Mouse (Mus musculus): ENCODE measurements around the gene 4931423N10Rik. TPM values are rescaled to one million over a fixed set of nuclear protein-coding genes. Genes with fewer than 3 reads are reported as not detected.

The 4931423N10Rik gene
- polyA plus RNA-seq (2015; fragmentation: Nextera tagmentation; extraction: Ambion mirVana): 0.15 and 0.24 TPM in 2 replicates

DNA sequence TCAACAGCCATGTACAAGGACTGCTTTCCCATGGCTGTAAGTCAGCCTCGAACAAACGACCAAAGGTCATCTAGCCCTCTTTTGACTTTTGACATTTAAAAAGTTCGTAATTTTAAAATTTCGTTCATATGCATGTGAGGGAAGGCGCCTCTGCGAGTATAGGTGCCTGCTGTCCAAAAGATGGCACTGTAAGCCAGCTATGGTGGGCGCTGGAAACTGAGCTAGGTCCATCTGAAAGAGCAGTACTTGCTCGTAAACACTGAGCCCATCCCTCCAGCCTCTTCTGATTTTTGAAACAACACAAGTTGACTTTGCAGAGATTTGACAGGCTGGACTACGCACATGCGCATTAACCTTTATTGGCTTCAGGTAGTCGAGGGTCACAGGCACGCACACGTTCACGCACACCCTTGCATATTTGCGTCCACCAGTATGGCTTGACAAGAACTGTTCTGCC is at the start of gene 4931423N10Rik:
4931423N10Rik (plus strand) TSS at position 407 of the 457 bp plus-strand sequence.

Other genes starting within 250 kb of the 4931423N10Rik start
- gene Abi1, start 167.2 kb upstream of the 4931423N10Rik start, polyA plus RNA-seq (2015; fragmentation: Nextera tagmentation; extraction: Ambion mirVana): 56.7 and 60.5 TPM in 2 replicates
- gene Acbd5, start 139.3 kb upstream of the 4931423N10Rik start, polyA plus RNA-seq (2015; fragmentation: Nextera tagmentation; extraction: Ambion mirVana): 57.2 and 59.7 TPM in 2 replicates
- 1.8 and 2.7 TPM in 2 replicates for gene Mastl, start 51.5 kb upstream of the 4931423N10Rik start, polyA plus RNA-seq (2015; fragmentation: Nextera tagmentation; extraction: Ambion mirVana)
- 47.9 and 48.8 TPM in 2 replicates for gene Yme1l1, start 51.1 kb upstream of the 4931423N10Rik start, polyA plus RNA-seq (2015; fragmentation: Nextera tagmentation; extraction: Ambion mirVana)
- gene Nxph2, start 113.8 kb downstream of the 4931423N10Rik start, polyA plus RNA-seq (2015; fragmentation: Nextera tagmentation; extraction: Ambion mirVana): 6.1 and 6.9 TPM in 2 replicates

All from neural tube, postnatal 0 days (tissue).